Mouse (Mus musculus) heart, postnatal 10 days (tissue): Measurements from ENCODE around the gene Pakap. TPM values are rescaled to one million over a fixed set of nuclear protein-coding genes. Genes with fewer than 3 reads are reported as not detected.

Source experiments
- DNase-seq, 2 experiments: peaks; one replicate each; pipeline ENCODE4 v3.0.0; 2021
- intact Hi-C: fragments of 180-260 bp; cut with DNase I; formaldehyde crosslinking; loops from one replicate; pipeline ENCODE4 v1.15.1; 2025
- total RNA-seq, 2 experiments: library from RNA; stranded (reverse); gene quantifications; 2 replicates each; pipeline ENCODE4 v1.2.3; 2021

Gene Pakap
- total RNA-seq, 2 experiments from 2014 or later: 60.6 to 62.1 TPM

DNA sequence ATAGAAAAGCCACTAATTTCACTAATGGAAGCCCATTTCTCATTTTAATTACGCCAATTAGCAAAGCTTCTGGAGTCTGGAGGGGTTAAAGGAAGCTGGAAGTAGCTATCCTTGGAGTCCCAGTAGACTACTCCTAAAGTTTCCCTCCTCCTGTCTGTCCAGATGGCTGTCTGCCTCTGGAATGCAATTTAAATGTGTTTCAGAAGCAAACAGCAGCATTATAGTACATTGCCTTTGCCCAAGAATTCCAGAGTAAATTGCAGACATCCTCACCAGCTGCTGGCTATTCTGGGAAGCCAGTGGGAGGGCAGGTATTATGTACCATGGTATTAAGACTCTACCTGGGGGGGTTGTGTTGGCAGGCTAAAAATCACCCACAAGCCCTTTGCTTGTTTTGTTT lies 283.8 kb downstream of the Pakap start:
- DNase-seq: no peak
- intact Hi-C loops: loop anchor here (2.0 kb wide), 1 partner anchor 29 kb away; no protein-coding TSS in a partner anchor

- intact Hi-C loops: no loop called here
- DNase-seq: no peak
Measured at GRCm38 (mm10) chr4:57852461-57853040, 284.6 kb downstream of the Pakap start.

DNA sequence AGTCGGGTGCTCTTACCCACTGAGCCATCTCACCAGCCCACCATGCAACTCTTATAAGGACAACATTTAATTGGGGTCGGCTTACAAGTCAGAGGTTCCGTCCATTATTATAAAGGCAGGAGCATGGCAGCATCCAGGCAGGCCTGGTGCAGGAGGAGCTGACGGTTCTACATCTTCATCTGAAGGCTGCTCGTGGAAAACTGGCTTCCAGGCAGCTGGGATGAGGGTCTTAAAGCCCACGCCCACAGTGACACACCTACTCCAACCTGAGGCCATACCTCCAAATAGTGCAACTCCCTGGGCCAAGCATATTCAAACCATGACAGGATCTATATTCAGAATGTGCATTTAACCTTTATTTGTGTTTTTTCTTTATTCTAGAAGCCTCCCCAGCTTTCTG lies 286.2 kb downstream of the Pakap start:
- no peak for DNase-seq

DNA sequence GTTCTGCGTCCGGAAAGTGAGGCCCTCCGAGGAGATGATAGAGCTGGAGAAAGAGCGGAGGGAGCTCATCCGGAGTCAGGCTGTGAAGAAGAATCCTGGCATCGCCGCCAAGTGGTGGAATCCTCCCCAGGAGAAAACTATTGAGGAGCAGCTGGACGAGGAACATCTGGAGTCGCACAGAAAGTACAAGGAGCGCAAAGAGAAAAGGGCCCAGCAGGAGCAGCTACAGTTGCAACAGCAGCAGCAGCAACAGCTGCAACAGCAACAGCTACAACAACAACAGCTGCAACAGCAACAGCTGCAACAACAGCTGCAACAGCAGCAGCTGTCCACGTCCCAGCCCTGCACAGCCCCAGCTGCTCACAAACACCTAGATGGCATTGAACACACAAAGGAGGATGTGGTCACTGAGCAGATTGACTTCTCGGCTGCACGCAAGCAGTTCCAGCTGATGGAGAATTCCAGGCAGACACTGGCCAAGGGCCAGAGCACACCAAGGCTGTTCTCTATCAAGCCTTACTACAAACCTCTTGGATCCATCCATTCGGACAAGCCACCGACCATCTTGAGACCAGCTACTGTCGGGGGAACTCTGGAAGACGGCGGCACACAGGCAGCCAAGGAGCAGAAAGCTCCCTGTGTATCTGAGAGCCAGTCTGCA lies 287.4 kb downstream of the Pakap start:
- DNase-seq: peak; percentile 64 to 66
- intact Hi-C loops: no loop called here

More for the DNA sequence above, 286.2 kb downstream of the Pakap start:
- intact Hi-C loops: no loop called here

DNA sequence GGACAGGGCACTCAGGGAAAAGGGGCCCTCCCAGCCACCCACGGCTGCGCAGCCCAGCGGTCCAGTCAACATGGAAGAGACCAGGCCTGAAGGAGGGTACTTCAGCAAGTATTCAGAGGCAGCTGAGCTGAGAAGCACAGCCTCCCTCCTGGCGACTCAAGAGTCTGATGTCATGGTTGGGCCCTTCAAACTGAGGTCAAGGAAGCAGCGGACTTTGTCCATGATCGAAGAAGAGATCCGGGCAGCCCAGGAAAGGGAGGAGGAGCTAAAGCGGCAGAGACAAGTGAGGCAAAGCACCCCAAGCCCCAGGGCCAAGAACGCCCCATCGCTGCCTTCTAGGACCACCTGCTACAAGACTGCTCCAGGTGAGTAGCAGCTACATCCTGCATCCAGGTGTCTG lies 288.7 kb downstream of the Pakap start:
- DNase-seq: no peak
- intact Hi-C loops: no loop called here

GRCm38 (mm10) chr4:57860204-57860611 lies 292.2 kb downstream of the Pakap start:
- peak; percentile 51 for DNase-seq
- intact Hi-C loops: loop anchor here (2.0 kb wide), 1 partner anchor 13 kb away; no protein-coding TSS in a partner anchor

- intact Hi-C loops: loop anchor here (2.0 kb wide), 1 partner anchor 14 kb away; no protein-coding TSS in a partner anchor
- DNase-seq: no peak
Measured at GRCm38 (mm10) chr4:57861166-57861565, 293.2 kb downstream of the Pakap start.

- DNase-seq: no peak
- intact Hi-C loops: loop anchor here (2.0 kb wide), 1 partner anchor 15 kb away; no protein-coding TSS in a partner anchor
Measured at GRCm38 (mm10) chr4:57861856-57862255, 293.9 kb downstream of the Pakap start.

- intact Hi-C loops: no loop called here
- DNase-seq: no peak
Measured at GRCm38 (mm10) chr4:57862269-57862986, 294.4 kb downstream of the Pakap start.

GRCm38 (mm10) chr4:57866088-57866487 lies 298.1 kb downstream of the Pakap start:
- peak; percentile 61 for DNase-seq
- intact Hi-C loops: no loop called here

DNA sequence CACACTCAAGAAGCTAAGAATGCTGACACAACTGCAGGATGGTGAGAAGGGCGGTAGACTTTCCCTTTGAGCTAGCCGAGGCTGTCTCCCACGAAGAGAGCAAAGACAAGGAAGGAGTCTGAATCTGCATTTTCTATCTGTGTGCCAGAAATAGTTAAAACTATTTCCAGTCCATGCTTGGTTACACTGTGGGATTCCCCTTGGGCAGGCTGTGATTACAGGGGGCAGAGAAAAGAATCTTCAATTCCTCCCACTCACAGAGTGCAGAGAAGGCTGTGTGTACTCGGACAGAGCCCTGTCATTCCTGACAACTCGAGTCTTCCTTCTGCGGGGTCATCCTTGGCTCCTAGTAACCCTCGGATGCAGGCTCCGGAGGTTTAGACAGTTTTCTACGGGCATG lies 299.0 kb downstream of the Pakap start:
- no peak for DNase-seq
- intact Hi-C loops: loop anchor here (1.0 kb wide), 1 partner anchor 15 kb away; no protein-coding TSS in a partner anchor

GRCm38 (mm10) chr4:57867454-57867853 lies 299.5 kb downstream of the Pakap start:
- intact Hi-C loops: loop anchor here (1.0 kb wide), 1 partner anchor 15 kb away; no protein-coding TSS in a partner anchor
- DNase-seq: no peak

GRCm38 (mm10) chr4:57879137-57879536 lies 311.2 kb downstream of the Pakap start:
- intact Hi-C loops: no loop called here
- no peak for DNase-seq

- peak; percentile 86 to 90 for DNase-seq
- intact Hi-C loops: loop anchor here (2.0 kb wide), 3 partner anchors 29 to 207 kb away; no protein-coding TSS in a partner anchor
Measured at GRCm38 (mm10) chr4:57879804-57880357, 311.9 kb downstream of the Pakap start.

DNA sequence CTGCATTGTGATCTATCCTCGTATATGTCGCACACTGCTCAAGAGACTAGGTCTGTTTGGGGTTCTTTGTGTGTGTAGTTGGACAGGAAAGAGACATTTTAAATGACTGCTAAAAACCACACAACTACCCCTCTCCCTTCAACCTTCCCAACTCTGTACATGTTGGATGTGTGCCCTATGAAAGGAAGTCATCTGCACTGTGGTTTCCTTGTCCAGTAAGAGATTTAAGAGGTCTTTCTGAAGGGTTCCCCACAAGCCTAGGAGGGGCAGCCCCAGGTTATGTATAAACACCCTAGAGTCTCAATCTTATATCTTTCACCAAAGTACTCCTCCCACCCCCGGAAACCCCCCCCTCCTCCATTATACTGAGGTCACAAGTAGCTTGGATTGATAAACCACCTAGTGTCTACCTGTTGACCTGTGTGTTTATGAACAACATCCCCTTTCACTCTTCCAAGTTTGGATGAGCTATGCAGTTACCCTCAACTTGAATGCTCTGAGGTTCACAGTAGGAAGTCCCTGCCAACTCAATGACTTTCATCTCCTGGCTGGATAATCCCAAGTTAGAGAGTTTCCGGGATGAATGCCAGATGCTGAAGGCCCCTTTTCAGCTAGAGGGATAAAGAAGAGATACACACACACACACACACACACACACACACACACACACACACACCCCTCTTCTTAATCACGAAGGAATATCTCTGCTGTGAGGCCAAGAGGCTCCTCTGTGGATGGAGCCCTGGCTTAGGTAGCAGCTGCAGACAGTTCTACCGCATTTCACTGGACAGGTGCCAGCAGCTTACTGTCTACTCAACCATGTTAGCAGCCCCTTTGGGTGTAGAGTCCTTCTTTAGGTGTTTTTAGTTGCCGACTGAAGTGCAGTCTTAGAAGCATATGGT lies 315.8 kb downstream of the Pakap start:
- intact Hi-C loops: no loop called here
- DNase-seq: peak; percentile 67 to 71

GRCm38 (mm10) chr4:57884511-57884910 lies 316.5 kb downstream of the Pakap start:
- no peak for DNase-seq
- intact Hi-C loops: no loop called here

GRCm38 (mm10) chr4:57885186-57885585 lies 317.2 kb downstream of the Pakap start:
- intact Hi-C loops: no loop called here
- DNase-seq: no peak

- intact Hi-C loops: no loop called here
- DNase-seq: peak; percentile 29 to 54
Measured at GRCm38 (mm10) chr4:57886066-57886887, 318.3 kb downstream of the Pakap start.

- DNase-seq: no peak
- intact Hi-C loops: no loop called here
Measured at GRCm38 (mm10) chr4:57886888-57887230, 318.9 kb downstream of the Pakap start.
